ENCODE assay signal across 8 mouse cellular contexts in genomic region chr19:40511679-40512309, GRCm38 (mm10). TPM values are rescaled to one million over a fixed set of nuclear protein-coding genes. Genes with fewer than 3 reads are reported as not detected.
DNase-seq lines count a peak whose midpoint lies in the region; ATAC-seq and TF ChIP-seq lines count a peak whose summit lies in the region.

No protein-coding gene starts in this region.

- peak overlapping the region; percentile 80 for H3K4me3 ChIP-seq in gastrocnemius, adult 2 months
- H3K4me3 ChIP-seq in forebrain, embryonic 14.5 days (ENCODE audit: low read depth, low read length) = peak overlapping the region; percentile 80
- no peak overlapping the region for H3K4me3 ChIP-seq in limb, embryonic 11.5 days (ENCODE audit: low read depth, low read length)

- H3K27ac ChIP-seq in gastrocnemius, adult 2 months = peak overlapping the region; percentile 95
- no peak overlapping the region for H3K27ac ChIP-seq in forebrain, embryonic 14.5 days (ENCODE audit: low read depth, low read length)
- no peak overlapping the region for H3K27ac ChIP-seq in limb, embryonic 11.5 days (replicated peaks; ENCODE audit: low read depth, low read length)

- peak overlapping the region; percentile 82 for H3K9ac ChIP-seq in forebrain, embryonic 14.5 days (ENCODE audit: low read length)
- H3K9ac ChIP-seq in limb, embryonic 11.5 days (ENCODE audit: low read length) = no peak overlapping the region

- WGBS in forebrain, embryonic 14.5 days = 21% methylated on average over 5 of the region's 5 CpGs
- 13% methylated on average over 5 of the region's 5 CpGs for WGBS in limb, embryonic 11.5 days

- ATAC-seq in forebrain, embryonic 14.5 days = no peak
- no peak for ATAC-seq in limb, embryonic 11.5 days (ENCODE audit: insufficient number of reproducible peaks, low FRiP score, low TSS enrichment, low read depth)

- no peaks in the 10 kb centered on the region for H3K36me3 ChIP-seq in forebrain, embryonic 14.5 days (ENCODE audit: control insufficient read depth, insufficient read depth, low read length)
- H3K36me3 ChIP-seq in limb, embryonic 11.5 days (ENCODE audit: control insufficient read depth, insufficient read depth, low read length) = no peaks in the 10 kb centered on the region

- peak overlapping the region; percentile 71 for H3K4me2 ChIP-seq in forebrain, embryonic 14.5 days (ENCODE audit: low read length)
- H3K4me2 ChIP-seq in limb, embryonic 11.5 days (ENCODE audit: low read depth, severe bottlenecking) = peak overlapping the region; percentile 78

- intact Hi-C loops in gastrocnemius, adult 2 months (cut with DNase I) = loop anchor here (5.0 to 10.0 kb wide), 3 partner anchors 34 to 117 kb away; no protein-coding TSS in a partner anchor

- H3K27me3 ChIP-seq in forebrain, embryonic 14.5 days (replicated peaks; ENCODE audit: control insufficient read depth, insufficient read depth, low read length) = no peaks in the 10 kb centered on the region
- no peaks in the 10 kb centered on the region for H3K27me3 ChIP-seq in limb, embryonic 11.5 days (ENCODE audit: control insufficient read depth, insufficient read depth, low read length)

- no peak for DNase-seq in gastrocnemius, adult 2 months
- DNase-seq in gastrocnemius, postnatal 25 days = no peak
- DNase-seq in adipocyte (ENCODE audit: low spot score) = peak; percentile 68
- DNase-seq in forebrain, embryonic 14.5 days (ENCODE audit: low spot score) = no peak
- DNase-seq in limb, embryonic 11.5 days (ENCODE audit: low spot score) = no peak
- peak; percentile 23 for DNase-seq in naive thymus-derived CD4-positive, alpha-beta T cell, adult 2 months (ENCODE audit: low read depth)
- no peak for DNase-seq in ovary, adult 18-20 months (ENCODE audit: low spot score)
- no peak for DNase-seq in right cerebral cortex, adult 18-20 months

- no peak for TF ChIP-seq CTCF in gastrocnemius, adult 2 months (IDR thresholded peaks at IDR 0.05)

- H3K4me1 ChIP-seq in forebrain, embryonic 14.5 days (ENCODE audit: control insufficient read depth, insufficient read depth, low read length) = peaks cover 12% of the 10 kb centered on the region
- H3K4me1 ChIP-seq in limb, embryonic 11.5 days (ENCODE audit: control insufficient read depth, insufficient read depth, low read length) = 0 out of 2 replicates have a peak, but pooled peaks cover 5% of the 10 kb centered on the region

- H3K9me3 ChIP-seq in forebrain, embryonic 14.5 days (replicated peaks; ENCODE audit: control insufficient read depth, low read length) = no peaks in the 10 kb centered on the region
- H3K9me3 ChIP-seq in limb, embryonic 11.5 days (ENCODE audit: control insufficient read depth, low read length) = no peaks in the 10 kb centered on the region

RNA-seq across cellular contexts. Expression of gene Sorbs1, which starts 1.8 kb away (rescaled TPM):
- total RNA-seq in gastrocnemius, adult 2 months (2021) = 100 to 1,000 TPM; 158 to 227 TPM
- 100 to 1,000 TPM; 124 to 147 TPM for total RNA-seq in gastrocnemius, postnatal 25 days (2021)
- 61.1 and 83.9 TPM in 2 replicates for polyA plus RNA-seq in forebrain, embryonic 14.5 days (2014; fragmentation: Nextera tagmentation; extraction: Ambion mirVana)
- polyA plus RNA-seq in limb, embryonic 11.5 days (2014; fragmentation: Nextera tagmentation; extraction: Ambion mirVana) = 25.8 and 34.5 TPM in 2 replicates

Comparison
In these comparisons a context has a peak if more than half of its experiments do, and no peak if none do; other contexts are left out.
1. DNase-seq: peak in adipocyte (single experiment) and naive thymus-derived CD4-positive, alpha-beta T cell, adult 2 months (single experiment); none in gastrocnemius, adult 2 months (single experiment), gastrocnemius, postnatal 25 days (single experiment), forebrain, embryonic 14.5 days (single experiment), limb, embryonic 11.5 days (single experiment), ovary, adult 18-20 months (single experiment) and right cerebral cortex, adult 18-20 months (single experiment).